Mouse (Mus musculus): Measurements from ENCODE around the gene Muc13. TPM values are rescaled to one million over a fixed set of nuclear protein-coding genes. Genes with fewer than 3 reads are reported as not detected.

The Muc13 gene
- polyA plus RNA-seq (2015; fragmentation: Nextera tagmentation; extraction: Ambion mirVana): 0.05 TPM in 1 of 2 replicates, not detected in the other

- H3K27me3 ChIP-seq: no peaks in the 10 kb centered on the region
- no peak within 1 kb of the TSS for H3K4me3 ChIP-seq
- 91% methylated on average over 10 of the region's 10 CpGs for WGBS
- H3K27ac ChIP-seq (replicated peaks): no peak within 1 kb of the TSS
- H3K4me1 ChIP-seq (replicated peaks): no peaks in the 10 kb centered on the region
- no peak within 1 kb of the TSS for H3K9ac ChIP-seq
- no peaks in the 10 kb centered on the region for H3K36me3 ChIP-seq
- H3K9me3 ChIP-seq: no peaks in the 10 kb centered on the region
- H3K4me2 ChIP-seq: no peak within 1 kb of the TSS
- ATAC-seq (ENCODE audit: low FRiP score, low read depth): no peak
These were observed at the start of gene Muc13 for GRCm38 (mm10) chr16:33793846-33794791. Muc13 (plus strand) TSS chr16:33794037.

- H3K4me2 ChIP-seq: no peak overlapping the region
- no peaks in the 10 kb centered on the region for H3K9me3 ChIP-seq
- WGBS: 59% methylated on average over 7 of the region's 7 CpGs
- peak; percentile 77 for ATAC-seq (ENCODE audit: low FRiP score, low read depth)
- H3K27me3 ChIP-seq: no peaks in the 10 kb centered on the region
- no peak overlapping the region for H3K9ac ChIP-seq
- H3K36me3 ChIP-seq: no peaks in the 10 kb centered on the region
- no peak overlapping the region for H3K4me3 ChIP-seq
- no peak overlapping the region for H3K27ac ChIP-seq (replicated peaks)
- peaks cover 26% of the 10 kb centered on the region for H3K4me1 ChIP-seq (replicated peaks)
These were observed 49.0 kb upstream of the Muc13 start for GRCm38 (mm10) chr16:33744622-33745419.

- H3K4me2 ChIP-seq: no peak overlapping the region
- H3K4me3 ChIP-seq: no peak overlapping the region
- no peaks in the 10 kb centered on the region for H3K27me3 ChIP-seq
- WGBS: 82% methylated on average over 7 of the region's 7 CpGs
- no peak overlapping the region for H3K9ac ChIP-seq
- no peak for ATAC-seq (ENCODE audit: low FRiP score, low read depth)
- H3K9me3 ChIP-seq: no peaks in the 10 kb centered on the region
- H3K4me1 ChIP-seq (replicated peaks): peaks cover 22% of the 10 kb centered on the region
- no peaks in the 10 kb centered on the region for H3K36me3 ChIP-seq
- H3K27ac ChIP-seq (replicated peaks): no peak overlapping the region
These were observed 48.4 kb upstream of the Muc13 start for GRCm38 (mm10) chr16:33745457-33745856.

GRCm38 (mm10) chr16:33746074-33746676, 47.7 kb upstream of the Muc13 start:
- ATAC-seq (ENCODE audit: low FRiP score, low read depth): no peak
- Histone ChIP-seq H3K27ac (replicated peaks) (no peak overlapping the region), H3K9ac (no peak overlapping the region), H3K4me2 (no peak overlapping the region), H3K9me3 (no peaks in the 10 kb centered on the region), H3K4me3 (no peak overlapping the region), H3K36me3 (no peaks in the 10 kb centered on the region), H3K27me3 (no peaks in the 10 kb centered on the region), H3K4me1 (replicated peaks) (peaks cover 15% of the 10 kb centered on the region)
- WGBS: 70% methylated on average over 10 of the region's 10 CpGs

GRCm38 (mm10) chr16:33747346-33747954, 46.4 kb upstream of the Muc13 start:
- ATAC-seq (ENCODE audit: low FRiP score, low read depth): no peak
- no peaks in the 10 kb centered on the region for H3K36me3 ChIP-seq

GRCm38 (mm10) chr16:33747994-33748393, 45.8 kb upstream of the Muc13 start:
- ATAC-seq (ENCODE audit: low FRiP score, low read depth): no peak
- Histone ChIP-seq H3K4me1 (replicated peaks) (peaks cover 4% of the 10 kb centered on the region; the same call in 1 of the 2 replicates), H3K27me3 (no peaks in the 10 kb centered on the region), H3K4me3 (no peak overlapping the region), H3K9ac (no peak overlapping the region), H3K36me3 (no peaks in the 10 kb centered on the region), H3K4me2 (no peak overlapping the region), H3K27ac (replicated peaks) (no peak overlapping the region), H3K9me3 (no peaks in the 10 kb centered on the region)
- WGBS: 93% methylated on average over 2 of the region's 2 CpGs

More at GRCm38 (mm10) chr16:33747346-33747954, 46.4 kb upstream of the Muc13 start:
- H3K27me3 ChIP-seq: no peaks in the 10 kb centered on the region
- H3K4me2 ChIP-seq: no peak overlapping the region
- 66% methylated on average over 7 of the region's 7 CpGs for WGBS
- no peak overlapping the region for H3K4me3 ChIP-seq
- no peak overlapping the region for H3K27ac ChIP-seq (replicated peaks)
- H3K4me1 ChIP-seq (replicated peaks): peaks cover 4% of the 10 kb centered on the region; the same call in 1 of the 2 replicates
- no peaks in the 10 kb centered on the region for H3K9me3 ChIP-seq
- H3K9ac ChIP-seq: no peak overlapping the region

- H3K4me1 ChIP-seq (replicated peaks): peaks cover under 1% of the 10 kb centered on the region; the same call in 1 of the 2 replicates
These were observed 42.7 kb upstream of the Muc13 start for GRCm38 (mm10) chr16:33751152-33751551.

GRCm38 (mm10) chr16:33751590-33751989, 42.2 kb upstream of the Muc13 start:
- Histone ChIP-seq H3K9me3 (no peaks in the 10 kb centered on the region), H3K4me1 (replicated peaks) (no peaks in the 10 kb centered on the region), H3K27me3 (no peaks in the 10 kb centered on the region), H3K36me3 (no peaks in the 10 kb centered on the region), H3K27ac (replicated peaks) (no peak overlapping the region), H3K4me3 (no peak overlapping the region), H3K4me2 (peak overlapping the region; percentile 30), H3K9ac (no peak overlapping the region)
- 71% methylated on average over 12 of the region's 12 CpGs for WGBS
- peak; percentile 19; the same call in 1 of the 2 replicates for ATAC-seq (ENCODE audit: low FRiP score, low read depth)

More at GRCm38 (mm10) chr16:33751152-33751551, 42.7 kb upstream of the Muc13 start:
- peak overlapping the region; percentile 30 for H3K4me2 ChIP-seq
- H3K36me3 ChIP-seq: no peaks in the 10 kb centered on the region
- no peak overlapping the region for H3K4me3 ChIP-seq
- no peaks in the 10 kb centered on the region for H3K27me3 ChIP-seq
- no peak for ATAC-seq (ENCODE audit: low FRiP score, low read depth)
- no peaks in the 10 kb centered on the region for H3K9me3 ChIP-seq
- H3K9ac ChIP-seq: no peak overlapping the region
- 46% methylated on average over 13 of the region's 13 CpGs for whole genome bisulfite sequencing
- no peak overlapping the region for H3K27ac ChIP-seq (replicated peaks)

GRCm38 (mm10) chr16:33752904-33753578, 40.8 kb upstream of the Muc13 start:
- H3K4me2 ChIP-seq: no peak overlapping the region
- no peak overlapping the region for H3K27ac ChIP-seq (replicated peaks)
- no peaks in the 10 kb centered on the region for H3K9me3 ChIP-seq
- no peak overlapping the region for H3K4me3 ChIP-seq
- H3K9ac ChIP-seq: no peak overlapping the region
- ATAC-seq (ENCODE audit: low FRiP score, low read depth): no peak
- H3K36me3 ChIP-seq: no peaks in the 10 kb centered on the region
- 92% methylated on average over 8 of the region's 8 CpGs for WGBS
- no peaks in the 10 kb centered on the region for H3K27me3 ChIP-seq
- no peaks in the 10 kb centered on the region for H3K4me1 ChIP-seq (replicated peaks)

- Histone ChIP-seq H3K9ac (no peak overlapping the region), H3K4me2 (no peak overlapping the region), H3K4me1 (replicated peaks) (no peaks in the 10 kb centered on the region), H3K27ac (replicated peaks) (no peak overlapping the region), H3K27me3 (no peaks in the 10 kb centered on the region), H3K4me3 (no peak overlapping the region), H3K9me3 (no peaks in the 10 kb centered on the region), H3K36me3 (no peaks in the 10 kb centered on the region)
- ATAC-seq (ENCODE audit: low FRiP score, low read depth): no peak
- 72% methylated on average over 8 of the region's 8 CpGs for WGBS
These were observed 38.5 kb upstream of the Muc13 start for GRCm38 (mm10) chr16:33755293-33755692.

- H3K27me3 ChIP-seq: no peaks in the 10 kb centered on the region
- H3K9me3 ChIP-seq: no peaks in the 10 kb centered on the region
- H3K27ac ChIP-seq (replicated peaks): no peak overlapping the region
- WGBS: 67% methylated on average over 16 of the region's 16 CpGs
- H3K9ac ChIP-seq: no peak overlapping the region
- ATAC-seq (ENCODE audit: low FRiP score, low read depth): no peak
- H3K36me3 ChIP-seq: no peaks in the 10 kb centered on the region
- H3K4me2 ChIP-seq: no peak overlapping the region
- no peaks in the 10 kb centered on the region for H3K4me1 ChIP-seq (replicated peaks)
- H3K4me3 ChIP-seq: no peak overlapping the region
These were observed 37.9 kb upstream of the Muc13 start for GRCm38 (mm10) chr16:33755961-33756360.

All from hindbrain, embryonic 15.5 days (tissue).